Mouse (Mus musculus): ENCODE data around the gene Slc7a6os. TPM values are rescaled to one million over a fixed set of nuclear protein-coding genes. Genes with fewer than 3 reads are reported as not detected.

The Slc7a6os gene
- polyA plus RNA-seq, 1 experiment = 30.1 TPM

DNA sequence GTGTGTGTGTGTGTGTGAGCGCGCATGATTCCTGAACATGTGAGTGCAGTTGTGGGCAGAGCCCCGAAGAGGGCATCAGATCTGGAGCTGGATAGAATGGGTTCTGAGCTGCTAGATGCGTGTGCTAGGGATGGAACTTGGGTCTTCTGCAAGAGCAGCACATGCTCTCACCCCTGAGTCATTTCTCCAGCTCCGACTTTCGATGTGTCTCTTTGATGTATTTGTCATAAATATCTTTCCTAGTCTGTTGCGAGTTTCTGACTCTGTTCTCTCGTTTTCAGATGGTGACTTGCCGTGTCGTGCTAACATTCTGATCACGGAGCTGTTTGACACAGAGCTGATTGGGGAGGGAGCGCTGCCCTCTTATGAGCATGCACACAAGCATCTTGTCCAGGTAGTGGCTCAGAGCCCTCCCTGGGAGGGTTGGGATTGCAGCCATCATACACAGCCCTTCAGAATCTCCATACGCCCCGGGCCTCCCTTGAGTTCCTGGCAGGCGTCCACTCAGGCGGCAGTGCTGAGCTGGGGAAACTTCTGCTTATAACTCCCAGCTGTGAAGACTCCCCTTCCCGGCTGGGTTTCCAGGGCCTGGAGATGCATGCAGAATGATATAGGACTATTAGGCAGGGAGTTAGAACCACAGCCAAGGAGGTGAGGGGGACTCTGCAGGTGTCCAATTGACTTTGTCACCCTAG lies 24.0 kb upstream of the Slc7a6os start:
- Histone ChIP-seq H3K27me3 (ENCODE audit: control insufficient read depth, insufficient read depth, insufficient read length) (no peaks in the 10 kb centered on the region), H3K79me2 (ENCODE audit: control insufficient read depth, insufficient read depth) (no peaks in the 10 kb centered on the region), H3K36me3 (ENCODE audit: control insufficient read depth, insufficient read depth) (peaks cover 62% of the 10 kb centered on the region), H3K79me3 (ENCODE audit: low read depth) (no peaks in the 10 kb centered on the region), H3K4me3 (ENCODE audit: insufficient read depth, poor library complexity, severe bottlenecking) (no peak overlapping the region), H3ac (ENCODE audit: control insufficient read depth, insufficient read length, low read depth) (no peak overlapping the region)
- TF ChIP-seq MYOG (IDR thresholded peaks at IDR 0.05; ENCODE audit: control insufficient read depth, extremely low read depth, insufficient read length) (no peak), CTCF (IDR thresholded peaks at IDR 0.05; ENCODE audit: control insufficient read depth, insufficient read depth, insufficient read length) (no peak), USF1 (IDR thresholded peaks at IDR 0.05; ENCODE audit: low read depth) (no peak), MYOD1 (IDR thresholded peaks at IDR 0.05; ENCODE audit: control insufficient read depth, insufficient read length, low read depth) (no peak), FOSL1 (IDR thresholded peaks at IDR 0.05; ENCODE audit: insufficient read depth, low read length, poor library complexity, severe bottlenecking) (no peak), MAX (IDR thresholded peaks at IDR 0.05) (no peak), CEBPB (IDR thresholded peaks at IDR 0.05; ENCODE audit: low read depth) (no peak)

DNA sequence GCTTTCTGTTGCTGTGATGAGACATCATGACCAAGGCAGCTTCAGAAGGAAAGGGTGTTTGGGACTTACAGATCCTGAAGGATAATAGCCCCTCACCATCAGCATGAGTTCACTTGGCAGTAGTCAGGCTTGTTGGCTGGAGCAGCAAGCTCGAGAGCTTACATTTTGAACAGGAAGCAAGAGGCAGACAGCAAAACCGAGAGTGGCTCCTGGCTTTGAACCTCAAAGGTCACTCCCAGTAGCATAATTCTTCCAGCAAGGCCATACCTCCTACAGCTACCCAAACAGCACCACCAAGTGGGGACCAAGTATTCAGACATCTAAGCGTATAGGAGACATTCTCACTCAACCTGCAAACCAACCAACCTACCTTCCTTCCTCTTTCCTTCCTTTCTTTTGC lies 22.0 kb upstream of the Slc7a6os start:
- Histone ChIP-seq H3K36me3 (ENCODE audit: control insufficient read depth, insufficient read depth) (peaks cover 68% of the 10 kb centered on the region), H3K4me3 (ENCODE audit: insufficient read depth, poor library complexity, severe bottlenecking) (no peak overlapping the region), H3K27me3 (ENCODE audit: control insufficient read depth, insufficient read depth, insufficient read length) (no peaks in the 10 kb centered on the region), H3K79me2 (ENCODE audit: control insufficient read depth, insufficient read depth) (no peaks in the 10 kb centered on the region), H3ac (ENCODE audit: control insufficient read depth, insufficient read length, low read depth) (no peak overlapping the region), H3K79me3 (ENCODE audit: low read depth) (no peaks in the 10 kb centered on the region)
- TF ChIP-seq CTCF (IDR thresholded peaks at IDR 0.05; ENCODE audit: control insufficient read depth, insufficient read depth, insufficient read length) = no peak
- TF ChIP-seq MYOG (IDR thresholded peaks at IDR 0.05; ENCODE audit: control insufficient read depth, extremely low read depth, insufficient read length) = no peak
- TF ChIP-seq CEBPB (IDR thresholded peaks at IDR 0.05; ENCODE audit: low read depth) = no peak
- TF ChIP-seq FOSL1 (IDR thresholded peaks at IDR 0.05; ENCODE audit: insufficient read depth, low read length, poor library complexity, severe bottlenecking) = no peak
- TF ChIP-seq USF1 (IDR thresholded peaks at IDR 0.05; ENCODE audit: low read depth) = no peak
- no peak for TF ChIP-seq MYOD1 (IDR thresholded peaks at IDR 0.05; ENCODE audit: control insufficient read depth, insufficient read length, low read depth)
- no peak for TF ChIP-seq MAX (IDR thresholded peaks at IDR 0.05)

DNA sequence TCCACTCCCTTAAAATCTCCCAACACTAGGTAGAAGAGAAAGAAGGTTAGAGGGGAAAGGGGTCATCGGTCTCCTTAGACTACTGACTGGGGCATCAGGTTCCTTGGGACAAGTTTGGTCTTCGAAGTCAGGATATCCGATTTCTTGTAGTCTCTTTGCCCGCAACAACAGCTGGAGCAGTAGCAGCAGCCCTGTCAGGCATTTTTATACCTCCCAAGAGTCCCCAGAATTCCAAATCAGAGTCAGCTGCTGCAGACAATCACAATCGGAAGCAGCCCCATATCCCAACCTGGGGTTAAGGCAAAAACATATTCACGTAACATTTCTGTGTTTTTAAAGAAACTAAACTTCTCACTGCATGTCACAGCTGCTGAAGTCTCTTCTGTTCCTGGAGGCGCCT lies 20.8 kb upstream of the Slc7a6os start:
- no peaks in the 10 kb centered on the region for H3K79me3 ChIP-seq (ENCODE audit: low read depth)
- no peak overlapping the region for H3ac ChIP-seq (ENCODE audit: control insufficient read depth, insufficient read length, low read depth)
- H3K27me3 ChIP-seq (ENCODE audit: control insufficient read depth, insufficient read depth, insufficient read length) = no peaks in the 10 kb centered on the region
- peaks cover 67% of the 10 kb centered on the region for H3K36me3 ChIP-seq (ENCODE audit: control insufficient read depth, insufficient read depth)
- H3K79me2 ChIP-seq (ENCODE audit: control insufficient read depth, insufficient read depth) = no peaks in the 10 kb centered on the region
- no peak overlapping the region for H3K4me3 ChIP-seq (ENCODE audit: insufficient read depth, poor library complexity, severe bottlenecking)
- TF ChIP-seq MAX (IDR thresholded peaks at IDR 0.05) (no peak), MYOD1 (IDR thresholded peaks at IDR 0.05; ENCODE audit: control insufficient read depth, insufficient read length, low read depth) (peak; percentile 93)

DNA sequence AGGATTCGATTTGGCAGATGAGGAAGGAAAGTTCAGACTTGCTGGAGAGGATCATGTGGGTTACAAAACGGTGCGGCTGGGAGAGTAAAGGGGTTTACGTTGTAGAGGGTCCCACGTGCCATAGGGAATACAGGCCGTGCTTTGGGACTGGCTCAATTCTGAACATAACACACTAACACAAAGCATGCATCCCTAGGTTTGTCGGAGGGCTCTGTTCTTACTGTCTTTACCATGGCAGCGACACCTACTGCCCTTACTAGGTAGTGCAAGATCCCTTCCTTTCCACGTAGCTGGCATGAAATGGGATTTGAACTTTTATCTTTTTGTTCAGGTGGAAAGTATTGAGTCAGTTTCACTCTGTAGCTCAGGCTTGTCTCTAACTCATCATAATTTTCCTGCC lies 15.9 kb upstream of the Slc7a6os start:
- Histone ChIP-seq H3K36me3 (ENCODE audit: control insufficient read depth, insufficient read depth) (peaks cover 63% of the 10 kb centered on the region), H3ac (ENCODE audit: control insufficient read depth, insufficient read length, low read depth) (no peak overlapping the region), H3K79me2 (ENCODE audit: control insufficient read depth, insufficient read depth) (no peaks in the 10 kb centered on the region), H3K27me3 (ENCODE audit: control insufficient read depth, insufficient read depth, insufficient read length) (no peaks in the 10 kb centered on the region), H3K4me3 (ENCODE audit: insufficient read depth, poor library complexity, severe bottlenecking) (no peak overlapping the region), H3K79me3 (ENCODE audit: low read depth) (no peaks in the 10 kb centered on the region)
- TF ChIP-seq CEBPB (IDR thresholded peaks at IDR 0.05; ENCODE audit: low read depth) = no peak
- TF ChIP-seq CTCF (IDR thresholded peaks at IDR 0.05; ENCODE audit: control insufficient read depth, insufficient read depth, insufficient read length) = peak; percentile 62
- TF ChIP-seq MAX (IDR thresholded peaks at IDR 0.05) = no peak

DNA sequence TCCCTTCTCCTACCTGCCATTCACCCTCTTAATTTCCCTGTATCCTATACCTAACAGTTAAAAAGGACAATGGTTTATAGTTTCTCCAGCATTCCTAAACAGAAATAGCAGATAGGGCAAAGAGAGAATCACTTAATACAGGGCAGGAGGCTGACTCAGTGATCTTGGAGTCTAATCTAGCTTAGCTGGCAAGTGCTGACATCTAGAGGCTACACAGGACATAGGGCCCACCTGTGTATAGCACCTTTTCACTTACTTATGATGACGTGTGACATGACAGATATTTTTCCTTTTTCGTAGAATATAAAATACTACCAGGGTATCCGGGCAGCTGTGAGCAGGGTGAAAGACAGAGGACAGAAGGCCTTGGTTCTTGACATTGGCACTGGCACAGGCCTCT lies 8.9 kb upstream of the Slc7a6os start:
- Histone ChIP-seq H3K27me3 (ENCODE audit: control insufficient read depth, insufficient read depth, insufficient read length) (no peaks in the 10 kb centered on the region), H3K79me2 (ENCODE audit: control insufficient read depth, insufficient read depth) (no peaks in the 10 kb centered on the region), H3K79me3 (ENCODE audit: low read depth) (no peaks in the 10 kb centered on the region), H3K36me3 (ENCODE audit: control insufficient read depth, insufficient read depth) (peaks cover 76% of the 10 kb centered on the region), H3K4me3 (ENCODE audit: insufficient read depth, poor library complexity, severe bottlenecking) (no peak overlapping the region), H3ac (ENCODE audit: control insufficient read depth, insufficient read length, low read depth) (no peak overlapping the region)
- TF ChIP-seq USF1 (IDR thresholded peaks at IDR 0.05; ENCODE audit: low read depth) = no peak
- TF ChIP-seq FOSL1 (IDR thresholded peaks at IDR 0.05; ENCODE audit: insufficient read depth, low read length, poor library complexity, severe bottlenecking) = no peak
- TF ChIP-seq CEBPB (IDR thresholded peaks at IDR 0.05; ENCODE audit: low read depth) = no peak
- TF ChIP-seq MYOD1 (IDR thresholded peaks at IDR 0.05; ENCODE audit: control insufficient read depth, insufficient read length, low read depth) = no peak
- TF ChIP-seq MYOG (IDR thresholded peaks at IDR 0.05; ENCODE audit: control insufficient read depth, extremely low read depth, insufficient read length) = no peak
- TF ChIP-seq MAX (IDR thresholded peaks at IDR 0.05) = no peak
- TF ChIP-seq CTCF (IDR thresholded peaks at IDR 0.05; ENCODE audit: control insufficient read depth, insufficient read depth, insufficient read length) = no peak

DNA sequence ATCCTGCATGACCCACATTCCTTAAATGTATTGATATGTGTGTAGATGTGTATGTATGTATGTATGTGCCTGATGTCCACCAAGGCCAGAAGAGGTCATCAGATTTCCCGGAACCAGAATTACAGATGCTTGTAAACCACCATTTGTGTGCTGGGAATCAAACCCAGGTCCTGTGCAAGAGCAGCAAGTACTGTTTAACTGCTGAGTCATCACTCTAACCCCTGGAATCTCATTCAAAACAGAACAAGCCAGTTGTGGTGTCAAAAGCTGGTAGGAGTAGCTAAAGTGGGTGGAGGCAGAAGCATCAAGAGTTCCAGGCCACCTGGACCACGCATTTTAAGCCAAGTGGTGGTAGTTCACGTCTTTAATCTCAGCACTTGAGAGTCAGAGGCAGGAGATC lies 3.2 kb upstream of the Slc7a6os start:
- no peaks in the 10 kb centered on the region for H3K27me3 ChIP-seq (ENCODE audit: control insufficient read depth, insufficient read depth, insufficient read length)
- H3K79me2 ChIP-seq (ENCODE audit: control insufficient read depth, insufficient read depth) = peaks cover 43% of the 10 kb centered on the region
- H3K4me3 ChIP-seq (ENCODE audit: insufficient read depth, poor library complexity, severe bottlenecking) = no peak overlapping the region
- no peak overlapping the region for H3ac ChIP-seq (ENCODE audit: control insufficient read depth, insufficient read length, low read depth)
- H3K36me3 ChIP-seq (ENCODE audit: control insufficient read depth, insufficient read depth) = peaks cover 60% of the 10 kb centered on the region
- TF ChIP-seq MAX (IDR thresholded peaks at IDR 0.05) = no peak
- TF ChIP-seq USF1 (IDR thresholded peaks at IDR 0.05; ENCODE audit: low read depth) = no peak
- TF ChIP-seq MYOD1 (IDR thresholded peaks at IDR 0.05; ENCODE audit: control insufficient read depth, insufficient read length, low read depth) = no peak
- TF ChIP-seq FOSL1 (IDR thresholded peaks at IDR 0.05; ENCODE audit: insufficient read depth, low read length, poor library complexity, severe bottlenecking) = no peak
- no peak for TF ChIP-seq MYOG (IDR thresholded peaks at IDR 0.05; ENCODE audit: control insufficient read depth, extremely low read depth, insufficient read length)
- no peak for TF ChIP-seq CTCF (IDR thresholded peaks at IDR 0.05; ENCODE audit: control insufficient read depth, insufficient read depth, insufficient read length)
- no peak for TF ChIP-seq CEBPB (IDR thresholded peaks at IDR 0.05; ENCODE audit: low read depth)
- H3K79me3 ChIP-seq (ENCODE audit: low read depth) = peaks cover 23% of the 10 kb centered on the region

Data from C2C12 (cell line).